Mouse (Mus musculus): ENCODE results near the gene Maml3.

- no peak for TF ChIP-seq CTCF (IDR thresholded peaks at IDR 0.05; ENCODE audit: low read depth)
- TF ChIP-seq EP300 (IDR thresholded peaks at IDR 0.05; ENCODE audit: low read depth), result no peak
These were observed 467.6 kb downstream of the Maml3 start for GRCm38 (mm10) chr3:51637326-51637725.
